Comparison of ENCODE assay signal across 18 mouse cellular contexts in genomic region chr16:91380151-91380550, GRCm38 (mm10). TPM values are rescaled to one million over a fixed set of nuclear protein-coding genes. Genes with fewer than 3 reads are reported as not detected.
DNase-seq lines count a peak whose midpoint lies in the region; ATAC-seq and TF ChIP-seq lines count a peak whose summit lies in the region.
"Had no signal": no experiment of that assay in that cellular context is flagged by ENCODE, and none has a peak within 500 bp of the region (broad histone marks: within the 10 kb centered on the region; RNA-seq: fewer than 3 reads in every experiment).

No protein-coding gene starts in this region.

- peaks cover 7% of the 10 kb centered on the region; the same call in 1 of the 2 replicates for H3K4me1 ChIP-seq in kidney, adult 2 months (ENCODE audit: control insufficient read depth, insufficient read depth, low read length)
- no peaks in the 10 kb centered on the region; the same call in 1 of the 2 replicates for H3K4me1 ChIP-seq in intestine, postnatal 0 days (replicated peaks; ENCODE audit: control insufficient read depth, insufficient read depth, low read length)

- no peak overlapping the region; the same call in 1 of the 2 replicates for H3K4me2 ChIP-seq in intestine, postnatal 0 days (replicated peaks; ENCODE audit: low read depth)

- H3K27ac ChIP-seq in kidney, adult 2 months (ENCODE audit: insufficient read depth, low read depth, low read length) = peak overlapping the region; percentile 39
- peak overlapping the region; percentile 28; the same call in 1 of the 2 replicates for H3K27ac ChIP-seq in intestine, postnatal 0 days (ENCODE audit: low read depth, low read length)

- 68% methylated on average over 5 of the region's 5 CpGs for WGBS in kidney, adult 2 months
- WGBS in intestine, postnatal 0 days = 36% methylated on average over 5 of the region's 5 CpGs

- peaks cover 2% of the 10 kb centered on the region; the same call in 1 of the 2 replicates for H3K36me3 ChIP-seq in kidney, adult 2 months (ENCODE audit: control insufficient read depth, insufficient read depth, low read length)
- H3K36me3 ChIP-seq in intestine, postnatal 0 days (ENCODE audit: control insufficient read depth, insufficient read depth) = 0 out of 2 replicates have a peak, but pooled peaks cover 9% of the 10 kb centered on the region

- no peaks in the 10 kb centered on the region for H3K9me3 ChIP-seq in intestine, postnatal 0 days (ENCODE audit: control insufficient read depth)

- TF ChIP-seq CTCF in kidney, adult 2 months (conservative IDR thresholded peaks at IDR 0.05; ENCODE audit: insufficient read depth, insufficient read length, low read depth, low read length) = no peak
- no peak for TF ChIP-seq CTCF in intestine, postnatal 0 days (IDR thresholded peaks at IDR 0.05; ENCODE audit: low read depth)

- H3K4me3 ChIP-seq in kidney, adult 2 months (ENCODE audit: insufficient read depth, low read depth, low read length) = no peak overlapping the region
- H3K4me3 ChIP-seq in intestine, postnatal 0 days (ENCODE audit: low read depth, low read length) = no peak overlapping the region

- peak; percentile 29 for DNase-seq in kidney, adult 2 months
- DNase-seq in kidney, adult 18-20 months = no peak
- peak; percentile 29 for DNase-seq in c-Kit-positive CD71-positive TER-119-positive erythroid progenitor cells, embryonic 14.5 days (ENCODE audit: low spot score)
- no peak for DNase-seq in left cerebral cortex, adult 18-20 months (ENCODE audit: low spot score in 2 of 2)
- no peak for DNase-seq in right cerebral cortex, postnatal 10 days (ENCODE audit: low spot score in 2 of 2)
- DNase-seq: cerebellum, adult 2 months; gastrocnemius, postnatal 36 days; lung, postnatal 4 days; right cerebral cortex, adult 18-20 months; thymus, adult 18-20 months had no signal

- ATAC-seq in intestine, postnatal 0 days = peak; percentile 69
- ATAC-seq in megakaryocyte progenitor cell, adult 5-6 weeks (replicated peaks; ENCODE audit: poor library complexity) = peak; percentile 81
- ATAC-seq: Patski had no signal

- H3K9ac ChIP-seq in intestine, postnatal 0 days (ENCODE audit: low read depth, low read length) = no peak overlapping the region

- TF ChIP-seq POLR2A in kidney, adult 2 months (IDR thresholded peaks at IDR 0.05; ENCODE audit: low read depth, low read length) = no peak

- no peaks in the 10 kb centered on the region for H3K27me3 ChIP-seq in kidney, adult 2 months (replicated peaks; ENCODE audit: control insufficient read depth, insufficient read depth, low read length)
- no peaks in the 10 kb centered on the region for H3K27me3 ChIP-seq in intestine, postnatal 0 days (replicated peaks; ENCODE audit: control insufficient read depth, insufficient read depth, low read length)
- H3K27me3 ChIP-seq: Patski had no signal

RNA-seq across cellular contexts. Expression of gene Ifnar2, which starts 7.6 kb away (rescaled TPM):
- 54.5 and 57.1 TPM in 2 replicates for polyA plus RNA-seq in kidney, adult 2 months (2012; rRNA removed)
- polyA plus RNA-seq in intestine, postnatal 0 days (2015; fragmentation: Nextera tagmentation; extraction: Ambion mirVana) = 68.4 and 75.5 TPM in 2 replicates
- 146 and 154 TPM in 2 replicates for total RNA-seq in megakaryocyte progenitor cell, adult 5-6 weeks (2015)
- 113 and 122 TPM in 2 replicates for total RNA-seq in megakaryocyte progenitor cell, adult 5-6 weeks (2017)
- 10 to 100 TPM; 21.0 to 23.7 TPM for total RNA-seq in left cerebral cortex, adult 18-20 months (2021)

RNA-seq across cellular contexts. Expression of gene Gm21970, which starts 11.4 kb away (rescaled TPM):
- polyA plus RNA-seq in kidney, adult 2 months (2012; rRNA removed) = not detected in 2 replicates
- not detected in 2 replicates for polyA plus RNA-seq in intestine, postnatal 0 days (2015; fragmentation: Nextera tagmentation; extraction: Ambion mirVana)
- total RNA-seq in megakaryocyte progenitor cell, adult 5-6 weeks (2015) = not detected in 2 replicates
- not detected in 2 replicates for total RNA-seq in megakaryocyte progenitor cell, adult 5-6 weeks (2017)
- total RNA-seq in left cerebral cortex, adult 18-20 months (2021) = not detected
- total RNA-seq: gastrocnemius, postnatal 36 days; heart, postnatal 25 days had no signal
- polyA plus RNA-seq: cerebellum, adult 2 months; forebrain, embryonic 16.5 days; large intestine, adult 2 months; limb, embryonic 14.5 days; neural tube, embryonic 14.5 days had no signal

RNA-seq across cellular contexts. Expression of gene Il10rb, which starts 25.8 kb away (rescaled TPM):
- polyA plus RNA-seq in kidney, adult 2 months (2012; rRNA removed) = 65.8 and 66.0 TPM in 2 replicates
- 123 and 124 TPM in 2 replicates for polyA plus RNA-seq in intestine, postnatal 0 days (2015; fragmentation: Nextera tagmentation; extraction: Ambion mirVana)
- 42.7 and 46.2 TPM in 2 replicates for total RNA-seq in megakaryocyte progenitor cell, adult 5-6 weeks (2015)
- 36.6 and 39.2 TPM in 2 replicates for total RNA-seq in megakaryocyte progenitor cell, adult 5-6 weeks (2017)
- total RNA-seq in left cerebral cortex, adult 18-20 months (2021) = 1 to 10 TPM; 9.8 to 9.9 TPM

Comparison
In these comparisons a context has a peak if more than half of its experiments do, and no peak if none do; other contexts are left out.
1. DNase-seq: peak in kidney, adult 2 months (single experiment) and c-Kit-positive CD71-positive TER-119-positive erythroid progenitor cells, embryonic 14.5 days (single experiment); none in kidney, adult 18-20 months (single experiment), left cerebral cortex, adult 18-20 months (0 of 2) and right cerebral cortex, postnatal 10 days (0 of 2).
2. RNA of gene Ifnar2, which starts 7.6 kb away (total RNA-seq): 113 to 154 TPM in megakaryocyte progenitor cell, adult 5-6 weeks; 21.0 to 23.7 TPM in left cerebral cortex, adult 18-20 months; every median in the first group is over 4 times any median in the second.